Mouse (Mus musculus): ENCODE measurements around the gene Zfand2a. TPM values are rescaled to one million over a fixed set of nuclear protein-coding genes. Genes with fewer than 3 reads are reported as not detected.

The Zfand2a gene
- polyA plus RNA-seq, 1 experiment from 2014 or later = 49.7 TPM

- no peak for DNase-seq (ENCODE audit: low read depth, low spot score)
- no peaks in the 10 kb centered on the region for H3K27me3 ChIP-seq
- ATAC-seq = peak; percentile 5
- no peak for TF ChIP-seq CTCF (IDR thresholded peaks at IDR 0.05)
- in situ Hi-C loops (cut with MboI; ENCODE audit: low pct_unique_long_range_greater_than_20kb) = no loop called here
- ChIA-PET CTCF (interaction anchor here (0.9 to 1.3 kb wide), 2 partner anchors 11 to 25 kb away, joined by 4 read pairs; partner anchors contain the start of gene 3110082I17Rik), POLR2A (no interaction called here)
Measured at GRCm38 (mm10) chr5:139449161-139449791, 35.1 kb downstream of the Zfand2a start.

DNA sequence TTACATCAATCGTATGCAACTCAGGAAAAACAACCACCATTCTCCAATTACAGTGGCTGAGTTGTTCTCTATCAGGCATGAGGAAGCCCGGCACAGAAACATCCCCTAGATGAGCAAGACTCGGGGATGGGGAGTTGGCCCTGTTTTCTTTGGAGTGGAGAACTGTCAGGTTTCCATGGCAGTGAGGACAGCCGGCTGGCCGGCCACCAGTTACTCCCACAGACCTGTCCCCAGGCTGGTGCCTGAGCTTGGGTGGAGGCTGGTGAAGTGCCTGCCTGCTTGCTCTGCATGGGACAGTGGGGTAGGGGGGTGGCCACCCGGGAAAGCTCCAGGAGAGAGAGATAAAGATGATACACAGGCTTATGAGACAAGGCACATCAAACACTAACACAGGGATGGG is 36.3 kb downstream of the Zfand2a start:
- DNase-seq (ENCODE audit: low read depth, low spot score) (no peak), ATAC-seq (no peak)
- no peaks in the 10 kb centered on the region for H3K27me3 ChIP-seq
- ChIA-PET POLR2A (interaction anchor here (0.6 kb wide), 1 partner anchor 289 kb away, joined by 3 read pairs; no protein-coding TSS in a partner anchor), CTCF (no interaction called here)
- no peak for TF ChIP-seq CTCF (IDR thresholded peaks at IDR 0.05)
- in situ Hi-C loops (cut with MboI; ENCODE audit: low pct_unique_long_range_greater_than_20kb) = no loop called here

GRCm38 (mm10) chr5:139445258-139445657 is 39.1 kb downstream of the Zfand2a start:
- ChIA-PET CTCF (interaction anchor here (0.9 to 1.4 kb wide), 3 partner anchors 10 to 80 kb away, joined by 3 read pairs; no protein-coding TSS in a partner anchor), POLR2A (no interaction called here)
- no peak for TF ChIP-seq CTCF (IDR thresholded peaks at IDR 0.05)
- H3K27me3 ChIP-seq = no peaks in the 10 kb centered on the region
- DNase-seq (ENCODE audit: low read depth, low spot score) (no peak), ATAC-seq (no peak)
- in situ Hi-C loops (cut with MboI; ENCODE audit: low pct_unique_long_range_greater_than_20kb) = no loop called here

- POLR2A ChIA-PET = interaction anchor here (1.3 kb wide), 1 partner anchor 14 kb away, joined by 5 read pairs; no protein-coding TSS in a partner anchor
- DNase-seq (ENCODE audit: low read depth, low spot score) (no peak), ATAC-seq (no peak)
- in situ Hi-C loops (cut with MboI; ENCODE audit: low pct_unique_long_range_greater_than_20kb) = no loop called here
- CTCF ChIA-PET = interaction anchor here (1.0 kb wide), 1 partner anchor 9 kb away, joined by 3 read pairs; no protein-coding TSS in a partner anchor
- H3K27me3 ChIP-seq = no peaks in the 10 kb centered on the region
- TF ChIP-seq CTCF (IDR thresholded peaks at IDR 0.05) = no peak
Measured at GRCm38 (mm10) chr5:139442962-139443361, 41.4 kb downstream of the Zfand2a start.

GRCm38 (mm10) chr5:139442428-139442827 is 41.9 kb downstream of the Zfand2a start:
- no peak for TF ChIP-seq CTCF (IDR thresholded peaks at IDR 0.05)
- DNase-seq (ENCODE audit: low read depth, low spot score) = no peak
- no peaks in the 10 kb centered on the region for H3K27me3 ChIP-seq
- in situ Hi-C loops (cut with MboI; ENCODE audit: low pct_unique_long_range_greater_than_20kb) = no loop called here
- POLR2A ChIA-PET = interaction anchor here (1.3 kb wide), 1 partner anchor 14 kb away, joined by 5 read pairs; no protein-coding TSS in a partner anchor
- CTCF ChIA-PET = no interaction called here
- no peak for ATAC-seq

DNA sequence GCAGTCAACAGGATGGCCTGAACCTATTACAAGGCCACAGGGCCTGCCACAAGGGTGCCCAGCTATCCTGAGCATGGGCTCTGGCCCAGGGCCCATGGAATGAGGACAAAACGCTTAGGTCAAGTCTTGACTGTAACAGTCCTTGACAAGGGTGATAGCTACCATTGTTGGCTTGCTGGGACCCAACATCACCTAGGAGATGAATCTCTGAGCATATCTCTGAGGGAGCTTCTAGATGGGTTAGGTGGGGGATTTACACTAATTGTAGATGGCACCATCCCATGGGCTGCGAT is 42.7 kb downstream of the Zfand2a start:
- POLR2A ChIA-PET = no interaction called here
- DNase-seq (ENCODE audit: low read depth, low spot score) = no peak
- TF ChIP-seq CTCF (IDR thresholded peaks at IDR 0.05) = no peak
- in situ Hi-C loops (cut with MboI; ENCODE audit: low pct_unique_long_range_greater_than_20kb) = no loop called here
- CTCF ChIA-PET = no interaction called here
- no peaks in the 10 kb centered on the region for H3K27me3 ChIP-seq
- ATAC-seq = no peak

DNA sequence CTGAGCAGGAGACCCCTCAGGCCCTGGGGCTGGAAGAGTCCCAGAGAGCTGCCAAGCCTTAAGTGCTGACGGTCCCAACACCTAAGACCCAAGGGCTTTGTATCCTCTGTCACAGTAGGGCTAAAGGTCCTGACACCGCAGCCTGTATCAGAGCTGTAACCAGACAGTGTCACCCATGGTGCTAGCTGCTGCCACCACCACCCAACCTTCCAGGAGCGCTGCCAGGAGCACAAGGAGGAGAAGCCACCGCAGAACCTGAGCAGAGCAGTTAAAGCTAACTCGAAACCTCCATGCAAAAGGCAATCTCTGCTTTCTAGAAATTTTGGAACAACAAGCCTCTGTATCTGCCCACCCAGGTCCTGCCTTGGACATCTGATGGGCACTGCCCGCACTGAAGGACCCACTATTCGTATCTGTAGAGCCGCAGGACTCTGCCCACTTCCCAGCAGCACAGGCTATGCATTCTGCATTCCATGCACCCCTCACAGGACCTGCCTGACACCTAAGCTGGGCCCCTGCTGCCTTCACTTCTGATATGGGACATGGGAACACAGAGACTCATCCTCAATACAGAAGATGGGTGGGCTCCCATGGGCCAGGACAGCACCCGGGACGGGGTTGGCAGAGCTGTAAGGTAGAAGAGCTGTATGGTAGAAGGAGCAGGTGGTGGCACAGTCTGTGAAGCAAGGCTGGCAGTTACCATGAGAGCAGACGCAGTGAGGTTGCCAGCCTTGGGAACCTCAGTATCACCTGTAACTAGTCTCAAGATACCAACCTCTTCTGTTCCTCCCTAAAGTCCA is 43.2 kb downstream of the Zfand2a start:
- in situ Hi-C loops (cut with MboI; ENCODE audit: low pct_unique_long_range_greater_than_20kb) = no loop called here
- H3K27me3 ChIP-seq = no peaks in the 10 kb centered on the region
- POLR2A ChIA-PET = no interaction called here
- no peak for ATAC-seq
- TF ChIP-seq CTCF (IDR thresholded peaks at IDR 0.05) = no peak
- CTCF ChIA-PET = interaction anchor here (1.0 kb wide), 1 partner anchor 11 kb away, joined by 4 read pairs; no protein-coding TSS in a partner anchor
- DNase-seq (ENCODE audit: low read depth, low spot score) = no peak

GRCm38 (mm10) chr5:139440451-139440850 is 43.9 kb downstream of the Zfand2a start:
- no peaks in the 10 kb centered on the region for H3K27me3 ChIP-seq
- CTCF ChIA-PET = interaction anchor here (1.0 kb wide), 1 partner anchor 12 kb away, joined by 4 read pairs; no protein-coding TSS in a partner anchor
- POLR2A ChIA-PET = interaction anchor here (0.5 kb wide), 1 partner anchor 28 kb away, joined by 3 read pairs; no protein-coding TSS in a partner anchor
- DNase-seq (ENCODE audit: low read depth, low spot score) (no peak), ATAC-seq (no peak)
- in situ Hi-C loops (cut with MboI; ENCODE audit: low pct_unique_long_range_greater_than_20kb) = no loop called here
- no peak for TF ChIP-seq CTCF (IDR thresholded peaks at IDR 0.05)

DNA sequence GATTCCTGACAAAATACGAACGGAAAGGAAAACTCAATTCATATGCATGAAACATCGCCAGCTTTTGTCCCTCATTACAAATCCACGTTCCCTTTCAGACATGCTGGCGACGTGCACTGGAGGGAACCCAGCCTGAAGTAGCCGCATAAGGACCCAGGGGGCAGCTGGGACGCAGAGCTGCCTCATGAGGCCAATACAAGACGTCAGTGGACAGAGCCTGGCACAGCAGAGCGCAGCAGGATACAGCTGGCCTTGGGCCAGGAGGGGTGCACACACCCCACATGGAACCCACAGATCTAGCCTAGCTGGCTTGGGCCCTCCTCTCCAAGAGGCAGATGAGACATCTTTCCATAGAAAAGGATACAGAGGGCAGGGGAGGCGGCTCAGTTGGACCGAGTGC is 45.9 kb downstream of the Zfand2a start:
- in situ Hi-C loops (cut with MboI; ENCODE audit: low pct_unique_long_range_greater_than_20kb) = no loop called here
- no peak for TF ChIP-seq CTCF (IDR thresholded peaks at IDR 0.05)
- no peak for ATAC-seq

GRCm38 (mm10) chr5:139437769-139438168 is 46.6 kb downstream of the Zfand2a start:
- DNase-seq (ENCODE audit: low read depth, low spot score) = no peak
- ATAC-seq = no peak
- ChIA-PET POLR2A (no interaction called here), CTCF (interaction anchor here (1.1 kb wide), 1 partner anchor 40 kb away, joined by 3 read pairs; no protein-coding TSS in a partner anchor)
- in situ Hi-C loops (cut with MboI; ENCODE audit: low pct_unique_long_range_greater_than_20kb) = no loop called here
- H3K27me3 ChIP-seq = no peaks in the 10 kb centered on the region
- TF ChIP-seq CTCF (IDR thresholded peaks at IDR 0.05) = no peak

More for the DNA sequence above, 45.9 kb downstream of the Zfand2a start:
- no peak for DNase-seq (ENCODE audit: low read depth, low spot score)
- no peaks in the 10 kb centered on the region for H3K27me3 ChIP-seq
- ChIA-PET POLR2A (no interaction called here), CTCF (no interaction called here)

DNA sequence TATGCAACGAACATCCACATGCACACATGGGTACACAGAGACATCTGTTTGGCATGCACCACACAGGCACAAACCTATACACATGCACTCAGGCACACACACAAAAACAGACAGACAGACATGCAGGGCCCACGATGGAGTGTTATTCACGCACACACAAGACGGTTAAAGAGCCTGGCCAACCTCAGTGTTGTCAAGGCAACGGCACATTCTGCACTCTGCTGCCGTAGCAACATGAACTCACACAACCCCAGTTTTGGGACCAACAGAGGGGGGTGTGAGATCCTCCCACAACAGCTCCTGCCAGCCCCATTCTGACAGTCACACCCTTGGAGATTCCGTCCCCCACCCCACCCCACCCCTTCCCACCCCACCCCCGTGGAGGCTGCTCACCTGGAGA is 49.4 kb downstream of the Zfand2a start:
- no peak for TF ChIP-seq CTCF (IDR thresholded peaks at IDR 0.05)
- ChIA-PET CTCF (no interaction called here), POLR2A (no interaction called here)
- no peak for ATAC-seq
- H3K27me3 ChIP-seq = no peaks in the 10 kb centered on the region
- in situ Hi-C loops (cut with MboI; ENCODE audit: low pct_unique_long_range_greater_than_20kb) = no loop called here
- DNase-seq (ENCODE audit: low read depth, low spot score) = no peak
